Mouse (Mus musculus) heart, adult 2 months (tissue): ENCODE measurements at regions not wholly inside any gene's neighbourhood (a gene's known extent, or its start where the extent isn't known, plus 50 kb on each side); places are given as distances from the start of the nearest gene placed in this dataset.

Source experiments
- CTCF ChIP-seq: fragments of 200-600 bp; IDR thresholded peaks from 2 replicates; pipeline ENCODE4 v1.8.1; 2022; ENCODE audit warnings: antibody characterized with exemption, mild to moderate bottlenecking, moderate library complexity
- EP300 ChIP-seq: fragments of 200-500 bp; IDR thresholded peaks from 2 replicates; pipeline ENCODE4 v1.6.1; 2011; ENCODE audit warnings: low read depth, low read length, control low read depth; ENCODE audit not compliant: insufficient read depth
- POLR2A ChIP-seq: fragments of 200-500 bp; IDR thresholded peaks from 2 replicates; pipeline ENCODE4 v1.6.1; 2011; ENCODE audit warnings: mild to moderate bottlenecking, low read depth, low read length, control low read depth; ENCODE audit not compliant: insufficient read depth

GRCm38 (mm10) chr13:5769283-5770260, 91.7 kb upstream of the Klf6 start:
- no peak for TF ChIP-seq POLR2A
- TF ChIP-seq CTCF = no peak
- no peak for TF ChIP-seq EP300
